Comparison of ENCODE assay signal across 9 mouse cellular contexts in genomic region chr4:117040791-117041190, GRCm38 (mm10). TPM values are rescaled to one million over a fixed set of nuclear protein-coding genes. Genes with fewer than 3 reads are reported as not detected.
DNase-seq lines count a peak whose midpoint lies in the region; ATAC-seq lines count a peak whose summit lies in the region.
"Had no signal": no experiment of that assay in that cellular context is flagged by ENCODE, and none has a peak within 500 bp of the region (broad histone marks: within the 10 kb centered on the region; RNA-seq: fewer than 3 reads in every experiment).

No protein-coding gene starts in this region.

- intact Hi-C loops in heart, postnatal 14 days (cut with DNase I) = no loop called here

- no peak overlapping the region for H3K9ac ChIP-seq in lung, embryonic 16.5 days (ENCODE audit: low read length)
- H3K9ac ChIP-seq in limb, embryonic 15.5 days = no peak overlapping the region
- H3K9ac ChIP-seq: midbrain, embryonic 12.5 days had no signal

- WGBS in lung, embryonic 16.5 days = 34% methylated on average over 1 of the region's 1 CpGs
- WGBS in limb, embryonic 15.5 days = 54% methylated on average over 1 of the region's 1 CpGs

- peaks cover 3% of the 10 kb centered on the region; the same call in 1 of the 2 replicates for H3K36me3 ChIP-seq in lung, embryonic 16.5 days (ENCODE audit: control insufficient read depth, insufficient read depth, low read length)
- peaks cover 5% of the 10 kb centered on the region; the same call in 1 of the 2 replicates for H3K36me3 ChIP-seq in limb, embryonic 15.5 days
- H3K36me3 ChIP-seq: midbrain, embryonic 12.5 days had no signal

- peak; percentile 17 for DNase-seq in heart, adult 8-10 months (ENCODE audit: low spot score)
- DNase-seq in heart, postnatal 14 days = no peak
- no peak for DNase-seq in lung, adult 18-20 months
- DNase-seq in yolk sac, embryonic 10.5 days (ENCODE audit: low spot score) = peak; percentile 5
- DNase-seq in adrenal gland, adult 18-20 months (ENCODE audit: low spot score in 2 of 2) = no peak

- H3K4me3 ChIP-seq in lung, embryonic 16.5 days (ENCODE audit: low read length) = no peak overlapping the region
- H3K4me3 ChIP-seq in limb, embryonic 15.5 days = no peak overlapping the region
- H3K4me3 ChIP-seq: midbrain, embryonic 12.5 days had no signal

- H3K4me1 ChIP-seq in lung, embryonic 16.5 days (replicated peaks; ENCODE audit: control insufficient read depth, insufficient read depth, low read length) = peaks cover 22% of the 10 kb centered on the region
- H3K4me1 ChIP-seq in limb, embryonic 15.5 days = peaks cover 23% of the 10 kb centered on the region

- peak overlapping the region; percentile 62 for H3K27ac ChIP-seq in lung, embryonic 16.5 days (ENCODE audit: low read length)
- peak overlapping the region; percentile 78 for H3K27ac ChIP-seq in limb, embryonic 15.5 days

- no peaks in the 10 kb centered on the region for H3K27me3 ChIP-seq in lung, embryonic 16.5 days (ENCODE audit: control insufficient read depth, insufficient read depth, low read depth, low read length)
- no peaks in the 10 kb centered on the region for H3K27me3 ChIP-seq in limb, embryonic 15.5 days
- H3K27me3 ChIP-seq: midbrain, embryonic 12.5 days had no signal

- no peaks in the 10 kb centered on the region for H3K9me3 ChIP-seq in lung, embryonic 16.5 days (ENCODE audit: control insufficient read depth, low read length)
- no peaks in the 10 kb centered on the region for H3K9me3 ChIP-seq in limb, embryonic 15.5 days
- H3K9me3 ChIP-seq: midbrain, embryonic 12.5 days had no signal

- peak overlapping the region; percentile 3; the same call in 1 of the 2 replicates for H3K4me2 ChIP-seq in lung, embryonic 16.5 days (ENCODE audit: low read depth, low read length)
- H3K4me2 ChIP-seq in limb, embryonic 15.5 days = no peak overlapping the region
- H3K4me2 ChIP-seq: midbrain, embryonic 12.5 days had no signal

- no peak for ATAC-seq in lung, embryonic 16.5 days (ENCODE audit: low read depth)
- 0 out of 2 replicates have a peak, but pooled peaks have one; percentile 7 for ATAC-seq in limb, embryonic 15.5 days (ENCODE audit: insufficient number of reproducible peaks, low FRiP score, low TSS enrichment, low read depth)
- ATAC-seq in megakaryocyte, adult 5-6 weeks (ENCODE audit: poor library complexity, severe bottlenecking) = no peak

RNA-seq across cellular contexts. Expression of gene Eif2b3, which starts 21.6 kb away (rescaled TPM):
- 10 to 100 TPM; 13.5 to 18.2 (median 15.0) TPM for total RNA-seq in heart, adult 8-10 months (2022)
- 10 to 100 TPM; 14.9 to 15.5 TPM for total RNA-seq in heart, postnatal 14 days (2021)
- 27.8 and 29.7 TPM in 2 replicates for polyA plus RNA-seq in lung, embryonic 16.5 days (2015; fragmentation: Nextera tagmentation; extraction: Ambion mirVana)
- 44.3 TPM in 2 replicates for polyA plus RNA-seq in limb, embryonic 15.5 days (2015; fragmentation: Nextera tagmentation; extraction: Ambion mirVana)
- total RNA-seq in adrenal gland, adult 18-20 months (2021) = 10 to 100 TPM; 29.5 to 30.9 TPM
- 10.9 and 18.2 TPM in 2 replicates for total RNA-seq in megakaryocyte, adult 5-6 weeks (2015)
- 11.3 and 20.2 TPM in 2 replicates for total RNA-seq in megakaryocyte, adult 5-6 weeks (2017)

RNA-seq across cellular contexts. Expression of gene Hectd3, which starts 45.7 kb away (rescaled TPM):
- total RNA-seq in heart, adult 8-10 months (2022) = 10 to 100 TPM; 16.7 to 20.6 (median 17.7) TPM
- 10 to 100 TPM; 18.6 to 18.9 TPM for total RNA-seq in heart, postnatal 14 days (2021)
- polyA plus RNA-seq in lung, embryonic 16.5 days (2015; fragmentation: Nextera tagmentation; extraction: Ambion mirVana) = 8.0 and 9.0 TPM in 2 replicates
- polyA plus RNA-seq in limb, embryonic 15.5 days (2015; fragmentation: Nextera tagmentation; extraction: Ambion mirVana) = 11.2 and 11.5 TPM in 2 replicates
- total RNA-seq in adrenal gland, adult 18-20 months (2021) = 10 to 100 TPM; 26.7 to 28.0 TPM
- total RNA-seq in megakaryocyte, adult 5-6 weeks (2015) = 9.5 and 10.1 TPM in 2 replicates
- 18.9 and 20.0 TPM in 2 replicates for total RNA-seq in megakaryocyte, adult 5-6 weeks (2017)

RNA-seq across cellular contexts. Expression of gene Urod, which starts 46.6 kb away (rescaled TPM):
- total RNA-seq in heart, adult 8-10 months (2022) = 100 to 1,000 TPM in 1 of 4 experiments, 10 to 100 TPM in 3; 85.5 to 108 (median 91.8) TPM
- 100 to 1,000 TPM in 1 of 2 experiments, 10 to 100 TPM in 1; 92.7 to 106 TPM for total RNA-seq in heart, postnatal 14 days (2021)
- 102 and 107 TPM in 2 replicates for polyA plus RNA-seq in lung, embryonic 16.5 days (2015; fragmentation: Nextera tagmentation; extraction: Ambion mirVana)
- polyA plus RNA-seq in limb, embryonic 15.5 days (2015; fragmentation: Nextera tagmentation; extraction: Ambion mirVana) = 85.3 and 90.8 TPM in 2 replicates
- 100 to 1,000 TPM; 116 to 124 TPM for total RNA-seq in adrenal gland, adult 18-20 months (2021)
- total RNA-seq in megakaryocyte, adult 5-6 weeks (2015) = 48.9 and 55.7 TPM in 2 replicates
- 32.0 and 46.4 TPM in 2 replicates for total RNA-seq in megakaryocyte, adult 5-6 weeks (2017)

RNA-seq across cellular contexts. Expression of gene Ptch2, which starts 55.1 kb away (rescaled TPM):
- total RNA-seq in heart, adult 8-10 months (2022) = 1 to 10 TPM in 1 of 4 experiments, under 1 TPM in 3; 0.44 to 1.0 (median 0.58) TPM
- total RNA-seq in heart, postnatal 14 days (2021) = 1 to 10 TPM; 1.5 to 1.7 TPM
- polyA plus RNA-seq in lung, embryonic 16.5 days (2015; fragmentation: Nextera tagmentation; extraction: Ambion mirVana) = 5.3 and 5.7 TPM in 2 replicates
- polyA plus RNA-seq in limb, embryonic 15.5 days (2015; fragmentation: Nextera tagmentation; extraction: Ambion mirVana) = 13.7 and 15.8 TPM in 2 replicates
- 1 to 10 TPM; 2.2 to 2.6 TPM for total RNA-seq in adrenal gland, adult 18-20 months (2021)
- total RNA-seq in megakaryocyte, adult 5-6 weeks (2015) = 0.13 and 0.34 TPM in 2 replicates
- total RNA-seq in megakaryocyte, adult 5-6 weeks (2017) = 0.08 and 0.11 TPM in 2 replicates

Comparison
In these comparisons a context has a peak if more than half of its experiments do, and no peak if none do; other contexts are left out.
1. DNase-seq: peak in heart, adult 8-10 months (single experiment) and yolk sac, embryonic 10.5 days (single experiment); none in heart, postnatal 14 days (0 of 2), lung, adult 18-20 months (0 of 2) and adrenal gland, adult 18-20 months (0 of 2).